Comparison of ENCODE assay signal across 8 mouse cellular contexts in the genomic region with DNA sequence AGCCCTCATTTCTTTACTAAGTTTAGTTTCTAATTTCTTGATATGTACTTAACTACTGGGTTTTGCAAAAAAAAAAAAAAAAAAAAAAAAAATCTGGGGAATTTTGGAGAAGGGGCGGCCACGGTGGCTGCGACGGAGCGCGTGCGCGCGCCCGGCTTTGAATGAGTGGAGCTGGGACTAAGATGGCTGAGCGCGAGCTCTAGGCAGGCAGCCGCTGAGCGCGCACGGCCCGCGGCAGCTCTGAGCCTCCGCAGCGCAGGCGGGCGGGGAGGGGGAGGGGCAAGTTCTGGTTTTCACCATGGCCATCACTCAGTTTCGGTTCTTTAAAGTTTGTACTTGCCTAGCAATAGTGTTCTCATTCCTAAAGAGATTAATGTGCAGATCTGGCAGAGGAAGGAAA.
DNase-seq lines count a peak whose midpoint lies in the region; ATAC-seq and TF ChIP-seq lines count a peak whose summit lies in the region.

No protein-coding gene starts in this region.

- WGBS in forebrain, embryonic 11.5 days, result 12% methylated on average over 23 of the region's 23 CpGs
- WGBS in heart, embryonic 14.5 days, result 0% methylated on average over 23 of the region's 23 CpGs
- 4% methylated on average over 23 of the region's 23 CpGs for WGBS in kidney, postnatal 0 days
- WGBS in liver, embryonic 13.5 days (ENCODE audit: insufficient replicate concordance), result 0% methylated on average over 23 of the region's 23 CpGs
- 3% methylated on average over 23 of the region's 23 CpGs for WGBS in stomach, embryonic 15.5 days

- TF ChIP-seq CTCF in kidney, postnatal 0 days (IDR thresholded peaks at IDR 0.05; ENCODE audit: low read depth), result no peak

- no peaks in the 10 kb centered on the region for H3K27me3 ChIP-seq in forebrain, embryonic 11.5 days (ENCODE audit: control insufficient read depth, insufficient read depth, low read length)
- no peaks in the 10 kb centered on the region for H3K27me3 ChIP-seq in heart, embryonic 14.5 days (ENCODE audit: control insufficient read depth, insufficient read depth, low read length)
- H3K27me3 ChIP-seq in kidney, postnatal 0 days (ENCODE audit: insufficient read depth, low read length), result no peaks in the 10 kb centered on the region
- H3K27me3 ChIP-seq in liver, embryonic 13.5 days, result 0 out of 2 replicates have a peak, but pooled peaks cover 2% of the 10 kb centered on the region
- no peaks in the 10 kb centered on the region for H3K27me3 ChIP-seq in stomach, embryonic 15.5 days (replicated peaks)

- 0 out of 2 replicates have a peak, but pooled peaks cover 2% of the 10 kb centered on the region for H3K4me1 ChIP-seq in forebrain, embryonic 11.5 days (replicated peaks; ENCODE audit: control insufficient read depth, insufficient read depth, low read length)
- peaks cover 2 to 3% of the 10 kb centered on the region in 2 experiments; a peak in 1 of 4 replicates for H3K4me1 ChIP-seq in heart, embryonic 14.5 days (ENCODE audit: control insufficient read depth in 2 of 2, insufficient read depth in 2 of 2, low read length in 2 of 2)
- no peaks in the 10 kb centered on the region for H3K4me1 ChIP-seq in kidney, postnatal 0 days (replicated peaks; ENCODE audit: insufficient read depth, low read length)
- H3K4me1 ChIP-seq in liver, embryonic 13.5 days (replicated peaks), result no peaks in the 10 kb centered on the region; the same call in 1 of the 2 replicates
- H3K4me1 ChIP-seq in stomach, embryonic 15.5 days, result peaks cover 5% of the 10 kb centered on the region

- H3K9ac ChIP-seq in forebrain, embryonic 11.5 days (ENCODE audit: low read length), result no peak overlapping the region
- H3K9ac ChIP-seq in heart, embryonic 14.5 days (ENCODE audit: low read length), result peak overlapping the region; percentile 16; the same call in 1 of the 2 replicates
- 0 out of 2 replicates have a peak overlapping the region, but pooled peaks have one; percentile 27 for H3K9ac ChIP-seq in kidney, postnatal 0 days (ENCODE audit: low read depth, low read length)
- H3K9ac ChIP-seq in liver, embryonic 13.5 days, result no peak overlapping the region
- H3K9ac ChIP-seq in stomach, embryonic 15.5 days, result no peak overlapping the region

- peak; percentile 52 for ATAC-seq in forebrain, embryonic 11.5 days (replicated peaks; ENCODE audit: low FRiP score)
- ATAC-seq in heart, embryonic 14.5 days (ENCODE audit: insufficient number of reproducible peaks, insufficient read depth, low FRiP score, low read depth), result peak; percentile 77
- peak; percentile 85 for ATAC-seq in kidney, postnatal 0 days (replicated peaks; ENCODE audit: low FRiP score, low read depth)
- peak; percentile 84 for ATAC-seq in liver, embryonic 13.5 days (ENCODE audit: low read depth)
- ATAC-seq in stomach, embryonic 15.5 days (ENCODE audit: insufficient read depth, low FRiP score, low read depth), result peak; percentile 85; the same call in 1 of the 2 replicates

- H3K36me3 ChIP-seq in forebrain, embryonic 11.5 days (ENCODE audit: control insufficient read depth, insufficient read depth, low read length), result no peaks in the 10 kb centered on the region
- H3K36me3 ChIP-seq in heart, embryonic 14.5 days (ENCODE audit: control insufficient read depth, insufficient read depth, low read length), result no peaks in the 10 kb centered on the region
- no peaks in the 10 kb centered on the region for H3K36me3 ChIP-seq in kidney, postnatal 0 days (ENCODE audit: insufficient read depth, low read length)
- no peaks in the 10 kb centered on the region for H3K36me3 ChIP-seq in liver, embryonic 13.5 days
- no peaks in the 10 kb centered on the region for H3K36me3 ChIP-seq in stomach, embryonic 15.5 days

- peak overlapping the region; percentile 18; the same call in 1 of the 2 replicates for H3K4me2 ChIP-seq in forebrain, embryonic 11.5 days (ENCODE audit: low read depth, low read length, severe bottlenecking)
- peak overlapping the region; percentile 59 for H3K4me2 ChIP-seq in heart, embryonic 14.5 days (ENCODE audit: low read length)
- H3K4me2 ChIP-seq in kidney, postnatal 0 days (ENCODE audit: low read length), result peak overlapping the region; percentile 48
- H3K4me2 ChIP-seq in liver, embryonic 13.5 days, result peak overlapping the region; percentile 54
- peak overlapping the region; percentile 42 for H3K4me2 ChIP-seq in stomach, embryonic 15.5 days

- H3K9me3 ChIP-seq in forebrain, embryonic 11.5 days (ENCODE audit: control insufficient read depth, low read length), result no peaks in the 10 kb centered on the region
- no peaks in the 10 kb centered on the region for H3K9me3 ChIP-seq in heart, embryonic 14.5 days (ENCODE audit: control insufficient read depth, low read length)
- H3K9me3 ChIP-seq in kidney, postnatal 0 days (replicated peaks; ENCODE audit: low read length), result no peaks in the 10 kb centered on the region
- no peaks in the 10 kb centered on the region for H3K9me3 ChIP-seq in liver, embryonic 13.5 days (replicated peaks)
- H3K9me3 ChIP-seq in stomach, embryonic 15.5 days, result no peaks in the 10 kb centered on the region

- H3K4me3 ChIP-seq in forebrain, embryonic 11.5 days (ENCODE audit: low read depth, low read length), result no peak overlapping the region
- H3K4me3 ChIP-seq in heart, embryonic 14.5 days (ENCODE audit: control insufficient read depth in 1 of 2, insufficient read depth in 1 of 2, low read depth in 1 of 2, low read length in 2 of 2), result peak overlapping the region; percentile 12 to 24; a peak in 3 of 4 replicates
- peak overlapping the region; percentile 17; the same call in 1 of the 2 replicates for H3K4me3 ChIP-seq in kidney, postnatal 0 days (replicated peaks; ENCODE audit: low read depth, low read length)
- H3K4me3 ChIP-seq in liver, embryonic 13.5 days (replicated peaks), result peak overlapping the region; percentile 27
- H3K4me3 ChIP-seq in stomach, embryonic 15.5 days (replicated peaks), result peak overlapping the region; percentile 23

- DNase-seq in CD8-positive naive resting alpha-beta T cell, adult 2 months (ENCODE audit: low read depth in 2 of 2, low spot score in 2 of 2), result peak; percentile 19 to 62
- peak; percentile 29 for DNase-seq in c-Kit-positive CD71-positive TER-119-positive erythroid progenitor cells, embryonic 14.5 days (ENCODE audit: low spot score)
- peak; percentile 85 for DNase-seq in forebrain, embryonic 11.5 days (ENCODE audit: low spot score)
- DNase-seq in kidney, postnatal 0 days (ENCODE audit: low spot score), result peak; percentile 83
- DNase-seq in liver, embryonic 13.5 days, result no peak
- peak; percentile 68 for DNase-seq in naive thymus-derived CD4-positive, alpha-beta T cell, adult 2 months (ENCODE audit: low read depth)

- H3K27ac ChIP-seq in forebrain, embryonic 11.5 days (ENCODE audit: low read depth, low read length), result no peak overlapping the region
- H3K27ac ChIP-seq in heart, embryonic 14.5 days (replicated peaks in 1 of 2; ENCODE audit: control insufficient read depth in 1 of 2, insufficient read depth in 1 of 2, low read depth in 2 of 2, low read length in 2 of 2), result no peak overlapping the region
- H3K27ac ChIP-seq in kidney, postnatal 0 days, result 0 out of 2 replicates have a peak overlapping the region, but pooled peaks have one; percentile 37
- H3K27ac ChIP-seq in liver, embryonic 13.5 days, result no peak overlapping the region; the same call in 1 of the 2 replicates
- H3K27ac ChIP-seq in stomach, embryonic 15.5 days, result no peak overlapping the region; the same call in 1 of the 2 replicates

Comparison
In these comparisons a context has a peak if more than half of its experiments do, and no peak if none do; other contexts are left out.
1. H3K9ac ChIP-seq: peak in heart, embryonic 14.5 days (single experiment) and kidney, postnatal 0 days (single experiment); none in forebrain, embryonic 11.5 days (single experiment), liver, embryonic 13.5 days (single experiment) and stomach, embryonic 15.5 days (single experiment).
2. Peak in every context shown above with its lines, with median percentiles within 50 percentile points of each other: ATAC-seq and H3K4me2 ChIP-seq.